Mouse (Mus musculus) cerebellum, adult 9-10 months (tissue): ENCODE measurements around the gene C1galt1.

ENCODE experiments used
- DNase-seq: peaks from one replicate; pipeline ENCODE4 v3.0.0; 2022

The C1galt1 gene

GRCm38 (mm10) chr6:7861033-7861432 is 16.4 kb downstream of the C1galt1 start:
- no peak for DNase-seq

- DNase-seq: no peak
These were observed 18.7 kb downstream of the C1galt1 start for GRCm38 (mm10) chr6:7863354-7863753.

DNA sequence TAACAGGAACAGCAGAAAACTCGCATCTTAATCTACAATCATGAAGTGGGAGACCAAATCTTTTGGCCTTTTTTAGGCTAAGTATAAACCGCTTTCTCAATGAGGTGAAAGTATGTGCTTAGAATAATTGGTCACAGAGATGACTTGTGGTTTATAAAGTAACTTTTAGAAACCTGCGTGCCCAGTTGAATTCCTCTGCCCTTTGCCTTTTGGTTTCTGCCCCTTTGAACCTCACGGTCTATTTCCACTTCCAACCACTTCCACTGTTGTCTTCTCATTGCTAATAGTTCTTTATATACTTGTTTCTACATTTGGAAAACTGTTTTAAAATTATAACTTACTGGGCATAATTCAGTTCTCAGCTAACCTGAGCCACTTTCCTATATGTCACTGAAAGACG is 32.2 kb downstream of the C1galt1 start:
- no peak for DNase-seq

DNA sequence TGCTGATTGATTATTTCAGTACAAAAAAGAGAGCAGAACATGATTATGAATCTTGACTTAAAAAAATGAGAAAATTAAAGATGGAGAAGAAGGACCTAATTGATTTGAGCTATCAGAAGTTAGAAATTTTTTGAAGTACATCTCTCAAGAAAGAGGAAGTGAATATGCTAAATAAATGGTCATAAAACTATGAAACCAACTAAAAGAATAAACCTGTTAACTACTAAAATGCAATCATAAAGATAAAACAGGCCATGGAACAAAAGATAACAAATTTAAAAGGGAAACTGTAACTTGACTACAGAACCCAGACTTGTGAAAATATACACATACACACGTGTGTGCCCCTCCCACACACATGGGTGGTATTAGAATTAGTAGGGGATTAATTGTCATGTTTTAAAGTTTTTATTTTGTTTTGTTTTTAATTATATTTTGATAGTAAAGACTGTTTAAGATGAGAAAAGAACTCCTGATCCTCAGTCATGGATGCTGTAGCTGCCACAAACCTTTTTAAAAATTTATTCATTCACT is 37.0 kb downstream of the C1galt1 start:
- DNase-seq: no peak

DNA sequence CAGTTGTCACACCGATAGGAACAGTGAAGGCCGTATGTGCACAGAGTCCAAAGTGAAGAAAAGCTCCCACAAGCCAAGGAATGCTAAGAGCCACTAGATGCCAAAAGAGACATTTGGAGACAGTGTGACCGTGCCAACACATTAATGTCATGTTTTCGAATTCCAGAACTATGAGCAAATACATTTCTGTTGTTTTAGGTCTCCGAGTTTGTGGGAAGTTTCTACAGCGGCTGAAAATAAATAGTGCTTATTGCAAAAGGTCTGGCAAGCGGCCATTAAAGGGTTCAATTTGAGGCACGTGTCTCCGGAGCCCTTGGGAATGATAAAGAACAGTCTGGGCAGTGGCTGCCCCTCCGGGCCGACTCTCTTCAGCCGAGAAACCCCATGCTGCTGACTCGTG is 37.9 kb downstream of the C1galt1 start:
- no peak for DNase-seq

DNA sequence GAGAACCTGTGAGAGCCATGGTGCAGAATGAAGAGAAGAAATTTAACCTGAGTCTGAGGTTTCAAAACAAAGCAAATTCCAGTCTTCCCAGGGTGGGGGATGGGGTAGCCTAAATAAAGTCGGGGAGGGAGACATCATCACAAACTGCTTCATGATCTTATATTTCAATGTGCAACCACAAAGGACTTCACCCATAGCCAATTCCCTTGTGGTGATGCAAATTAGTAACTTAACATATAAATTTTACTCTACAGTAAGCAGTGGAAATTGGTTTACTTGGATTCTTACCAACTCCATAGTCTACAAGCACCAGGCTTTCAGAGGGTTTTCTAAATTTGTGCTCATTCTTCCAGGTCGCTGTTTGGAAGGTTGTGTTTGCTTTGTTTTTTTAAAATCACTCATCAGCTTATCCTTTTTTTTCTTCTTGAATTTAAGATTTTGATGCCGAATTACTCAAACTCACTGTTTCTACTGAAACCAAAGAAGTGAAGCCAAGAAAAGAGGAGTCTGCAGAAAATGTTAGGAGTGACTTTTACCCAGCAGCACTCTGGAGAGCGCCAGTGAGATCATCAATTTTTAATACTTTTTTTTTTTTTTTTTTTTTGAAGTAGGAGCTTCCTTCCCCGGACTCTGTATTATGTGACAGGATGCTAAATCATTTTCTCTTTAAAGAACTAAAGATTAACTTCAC is 41.5 kb downstream of the C1galt1 start:
- DNase-seq: no peak

DNA sequence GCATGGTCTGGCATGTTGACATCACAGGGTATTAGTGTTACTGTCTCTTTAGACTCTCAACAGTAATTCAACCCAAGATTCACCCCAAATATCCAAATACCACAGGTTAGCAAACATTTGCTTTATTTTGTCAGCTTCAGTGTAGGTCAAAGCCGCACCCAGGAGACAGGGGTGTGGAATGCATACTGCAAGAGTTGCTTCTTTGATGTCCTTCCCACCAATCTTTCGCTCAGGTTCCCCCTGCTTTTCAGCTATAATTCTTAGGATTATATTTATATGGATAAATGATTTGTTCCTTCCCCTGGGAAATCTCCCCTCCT is 42.0 kb downstream of the C1galt1 start:
- no peak for DNase-seq

DNA sequence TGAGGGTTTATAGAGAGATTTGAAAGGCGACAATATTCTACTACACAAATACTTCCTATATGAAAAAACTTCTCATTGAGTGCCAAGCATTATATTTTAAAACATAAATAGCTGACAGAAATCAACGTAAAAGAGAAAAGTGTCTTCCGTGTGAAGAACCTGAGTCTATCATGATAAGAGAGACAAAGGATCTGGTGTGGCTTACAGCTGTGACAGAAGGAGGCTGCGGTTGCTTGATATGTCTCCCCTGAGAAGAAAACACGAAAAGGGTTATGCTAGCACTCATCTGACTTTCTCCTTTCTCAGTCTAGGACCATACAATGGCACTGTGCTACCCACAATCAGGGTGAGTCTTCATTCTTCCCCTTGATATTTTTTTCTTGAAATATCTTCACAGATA is 51.7 kb downstream of the C1galt1 start:
- DNase-seq: no peak

DNA sequence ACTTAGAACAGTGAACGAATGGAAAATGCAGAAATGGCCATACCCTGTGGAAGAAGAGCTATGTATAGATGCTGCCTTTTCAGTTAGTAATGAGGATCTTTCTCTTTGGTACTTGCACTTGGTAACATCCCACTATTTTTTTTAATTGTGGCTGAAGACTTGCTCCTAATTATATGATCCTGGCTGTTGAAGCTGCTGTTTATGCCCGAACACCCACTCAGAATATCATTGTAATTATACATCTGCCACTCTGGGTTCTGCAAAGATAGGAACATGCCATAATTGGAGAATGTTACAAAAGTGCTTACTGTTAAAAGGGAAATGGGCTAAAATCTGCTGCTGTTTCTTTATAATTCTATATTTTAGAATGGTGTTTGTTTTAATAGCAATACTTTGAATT is 67.4 kb downstream of the C1galt1 start:
- DNase-seq: no peak
